Mouse (Mus musculus) liver, adult 2 months (tissue): ENCODE data around the gene Zfp870. TPM values are rescaled to one million over a fixed set of nuclear protein-coding genes. Genes with fewer than 3 reads are reported as not detected.
"Not testable (repeated sequence)": the region's sequence is repeated elsewhere in the genome, so short reads cannot be mapped to it uniquely, and the experiment has no call there.

Source experiments
- DNase-seq: peaks from one replicate; pipeline ENCODE4 v3.0.0-alpha.2; 2011; ENCODE audit warnings: low read depth, low spot score; ENCODE audit errors: extremely low read depth
- H3K27ac ChIP-seq: fragments of 200-500 bp; replicated peaks from 2 replicates; pipeline ENCODE4 v1.5.1; 2012; ENCODE audit warnings: low read depth, mild to moderate bottlenecking, control low read depth, inconsistent platforms, low read length; ENCODE audit not compliant: insufficient read depth
- H3K27me3 ChIP-seq: fragments of 200-500 bp; 2 replicates; pipeline ENCODE4 v1.6.1; 2012; ENCODE audit warnings: mild to moderate bottlenecking, moderate library complexity, low read length, inconsistent platforms; ENCODE audit not compliant: control insufficient read depth, insufficient read depth
- H3K36me3 ChIP-seq: fragments of 200-500 bp; 2 replicates; pipeline ENCODE4 v1.6.1; 2012; ENCODE audit warnings: low read length, inconsistent platforms; ENCODE audit not compliant: control insufficient read depth, insufficient read depth
- H3K4me1 ChIP-seq: fragments of 200-500 bp; 2 replicates; pipeline ENCODE4 v1.6.1; 2011; ENCODE audit warnings: low read length; ENCODE audit not compliant: control insufficient read depth, insufficient read depth
- H3K4me3 ChIP-seq: fragments of 200-500 bp; 2 replicates; pipeline ENCODE4 v1.5.1; 2011; ENCODE audit warnings: low read depth, mild to moderate bottlenecking, control low read depth, low read length, moderate library complexity; ENCODE audit not compliant: insufficient read depth
- H3K79me2 ChIP-seq: fragments of 200-500 bp; 2 replicates; pipeline ENCODE4 v1.6.1; 2012; ENCODE audit warnings: inconsistent platforms, mild to moderate bottlenecking, low read length, moderate library complexity; ENCODE audit not compliant: control insufficient read depth, insufficient read depth
- H3K9ac ChIP-seq: fragments of 200-500 bp; 2 replicates; pipeline ENCODE4 v1.6.1; 2012; ENCODE audit warnings: low read depth, mild to moderate bottlenecking, control low read depth, inconsistent platforms, low read length
- CTCF ChIP-seq: fragments of 200-500 bp; IDR thresholded peaks from 2 replicates; pipeline ENCODE4 v1.5.1; 2011; ENCODE audit warnings: low read depth, low read length, control low read depth
- POLR2A ChIP-seq: fragments of 200-500 bp; IDR thresholded peaks from 2 replicates; pipeline ENCODE4 v1.6.1; 2011; ENCODE audit warnings: low read length, control low read depth; ENCODE audit not compliant: insufficient read depth; ENCODE audit errors: extremely low read depth
- WGBS: fragments of 180-500 bp; shearing (Covaris S2); methylation state at CpG from one replicate; pipeline ENCODE4 v1.1.7; 2018; 5-methylcytosine and 5-hydroxymethylcytosine counted together
- polyA plus RNA-seq: library from polyadenylated mRNA; depleted of rRNA; stranded (reverse); fragments of >200 nt; gene quantifications from 2 replicates; pipeline ENCODE4 v1.2.3, GENCODE M21; 2012
- total RNA-seq: library from RNA; depleted of rRNA; stranded (reverse); fragments of >200 nt; gene quantifications from 2 replicates; pipeline ENCODE4 v1.2.3, GENCODE M21; 2014

Zfp870 gene
- total and polyA plus RNA-seq, 2 experiments: 1.1 to 2.7 TPM

- Histone ChIP-seq H3K27ac (no peak overlapping the region), H3K79me2 (no peaks in the 10 kb centered on the region), H3K4me1 (no peaks in the 10 kb centered on the region), H3K36me3 (no peaks in the 10 kb centered on the region), H3K9ac (no peak overlapping the region), H3K27me3 (no peaks in the 10 kb centered on the region), H3K4me3 (no peak overlapping the region)
- 94% methylated on average over 1 of the region's 1 CpGs for whole genome bisulfite sequencing
- TF ChIP-seq POLR2A (no peak), CTCF (no peak)
- no peak for DNase-seq
These were observed 20.0 kb downstream of the Zfp870 start for GRCm38 (mm10) chr17:32871483-32871882.

- not testable (repeated sequence) for H3K79me2 ChIP-seq, DNase-seq, H3K27me3 ChIP-seq, H3K4me3 ChIP-seq, H3K4me1 ChIP-seq, H3K9ac ChIP-seq, H3K36me3 ChIP-seq, H3K27ac ChIP-seq
- WGBS: 60% methylated on average over 4 of the region's 7 CpGs
These were observed 24.2 kb downstream of the Zfp870 start for GRCm38 (mm10) chr17:32867266-32867665.

- not testable (repeated sequence) for DNase-seq, H3K27ac ChIP-seq, H3K9ac ChIP-seq, H3K4me3 ChIP-seq, H3K4me1 ChIP-seq, H3K27me3 ChIP-seq, H3K36me3 ChIP-seq, H3K79me2 ChIP-seq
- WGBS: 51% methylated on average over 4 of the region's 6 CpGs
These were observed 34.7 kb downstream of the Zfp870 start for GRCm38 (mm10) chr17:32856713-32857112.

GRCm38 (mm10) chr17:32851581-32851980 is 39.9 kb downstream of the Zfp870 start:
- Histone ChIP-seq H3K27ac (no peak overlapping the region), H3K27me3 (no peaks in the 10 kb centered on the region), H3K79me2 (no peaks in the 10 kb centered on the region), H3K4me1 (no peaks in the 10 kb centered on the region), H3K4me3 (no peak overlapping the region), H3K36me3 (no peaks in the 10 kb centered on the region), H3K9ac (no peak overlapping the region)
- no peak for DNase-seq
- no peak for TF ChIP-seq POLR2A
- no peak for TF ChIP-seq CTCF
- 75% methylated on average over 7 of the region's 7 CpGs for WGBS

GRCm38 (mm10) chr17:32841388-32841787 is 50.1 kb downstream of the Zfp870 start:
- TF ChIP-seq CTCF: no peak
- TF ChIP-seq POLR2A: no peak
- Histone ChIP-seq H3K27me3 (no peaks in the 10 kb centered on the region), H3K4me3 (no peak overlapping the region), H3K27ac (no peak overlapping the region), H3K36me3 (no peaks in the 10 kb centered on the region), H3K9ac (no peak overlapping the region), H3K79me2 (no peaks in the 10 kb centered on the region), H3K4me1 (no peaks in the 10 kb centered on the region)
- 88% methylated on average over 2 of the region's 2 CpGs for WGBS
- no peak for DNase-seq

- WGBS: 47% methylated on average over 15 of the region's 15 CpGs
- no peaks in the 10 kb centered on the region for H3K79me2 ChIP-seq
These were observed 52.2 kb downstream of the Zfp870 start for GRCm38 (mm10) chr17:32839083-32839802.

More at GRCm38 (mm10) chr17:32839083-32839802, 52.2 kb downstream of the Zfp870 start:
- no peak overlapping the region for H3K27ac ChIP-seq
- H3K27me3 ChIP-seq: no peaks in the 10 kb centered on the region
- no peaks in the 10 kb centered on the region for H3K4me1 ChIP-seq
- TF ChIP-seq POLR2A (no peak), CTCF (no peak)
- H3K4me3 ChIP-seq: no peak overlapping the region
- DNase-seq: no peak
- no peak overlapping the region for H3K9ac ChIP-seq
- no peaks in the 10 kb centered on the region for H3K36me3 ChIP-seq
